Mouse (Mus musculus): ENCODE measurements around the gene Clasrp. TPM values are rescaled to one million over a fixed set of nuclear protein-coding genes. Genes with fewer than 3 reads are reported as not detected.

The Clasrp gene
- polyA plus RNA-seq, 1 experiment from 2014 or later = 32.5 TPM

Other genes starting within 250 kb of the Clasrp start
- gene Cd3eap, start 245.0 kb downstream of the Clasrp start, polyA plus RNA-seq (2015; fragmentation: Nextera tagmentation; extraction: Ambion mirVana) = 19.1 and 24.3 TPM in 2 replicates
- gene Ppp1r13l, start 244.7 kb downstream of the Clasrp start, polyA plus RNA-seq (2015; fragmentation: Nextera tagmentation; extraction: Ambion mirVana) = 3.1 and 4.2 TPM in 2 replicates
- gene Ercc2, start 222.5 kb downstream of the Clasrp start, polyA plus RNA-seq (2015; fragmentation: Nextera tagmentation; extraction: Ambion mirVana) = 15.5 and 17.6 TPM in 2 replicates
- gene Klc3, start 200.4 kb downstream of the Clasrp start, polyA plus RNA-seq (2015; fragmentation: Nextera tagmentation; extraction: Ambion mirVana) = 2.7 and 2.9 TPM in 2 replicates
- gene Ckm, start 199.7 kb downstream of the Clasrp start, polyA plus RNA-seq (2015; fragmentation: Nextera tagmentation; extraction: Ambion mirVana) = 15.3 and 17.6 TPM in 2 replicates
- gene Mark4, start 145.7 kb downstream of the Clasrp start, polyA plus RNA-seq (2015; fragmentation: Nextera tagmentation; extraction: Ambion mirVana) = 3.7 and 4.4 TPM in 2 replicates
- 0.27 and 0.46 TPM in 2 replicates for gene Exoc3l2, start 141.2 kb downstream of the Clasrp start, polyA plus RNA-seq (2015; fragmentation: Nextera tagmentation; extraction: Ambion mirVana)
- 1.4 and 2.0 TPM in 2 replicates for gene Bloc1s3, start 96.1 kb downstream of the Clasrp start, polyA plus RNA-seq (2015; fragmentation: Nextera tagmentation; extraction: Ambion mirVana)
- 147 and 159 TPM in 2 replicates for gene Trappc6a, start 96.1 kb downstream of the Clasrp start, polyA plus RNA-seq (2015; fragmentation: Nextera tagmentation; extraction: Ambion mirVana)
- 0.06 and 0.07 TPM in 2 replicates for gene Nkpd1, start 86.6 kb downstream of the Clasrp start, polyA plus RNA-seq (2015; fragmentation: Nextera tagmentation; extraction: Ambion mirVana)
- 15.5 and 18.6 TPM in 2 replicates for gene Ppp1r37, start 41.4 kb downstream of the Clasrp start, polyA plus RNA-seq (2015; fragmentation: Nextera tagmentation; extraction: Ambion mirVana)
- 0.42 and 0.64 TPM in 2 replicates for gene Zfp296, start 27.2 kb downstream of the Clasrp start, polyA plus RNA-seq (2015; fragmentation: Nextera tagmentation; extraction: Ambion mirVana)
- gene Gemin7, start 26.9 kb downstream of the Clasrp start, polyA plus RNA-seq (2015; fragmentation: Nextera tagmentation; extraction: Ambion mirVana) = 132 and 137 TPM in 2 replicates
- 8.8 and 10.6 TPM in 2 replicates for gene Relb, start 25.0 kb upstream of the Clasrp start, polyA plus RNA-seq (2015; fragmentation: Nextera tagmentation; extraction: Ambion mirVana)
- 70.5 and 77.6 TPM in 2 replicates for gene Clptm1, start 60.5 kb upstream of the Clasrp start, polyA plus RNA-seq (2015; fragmentation: Nextera tagmentation; extraction: Ambion mirVana)
- 463 and 798 TPM in 2 replicates for gene Apoc2, start 73.5 kb upstream of the Clasrp start, polyA plus RNA-seq (2015; fragmentation: Nextera tagmentation; extraction: Ambion mirVana)
- not detected in 2 replicates for gene Gm44805, start 76.9 kb upstream of the Clasrp start, polyA plus RNA-seq (2015; fragmentation: Nextera tagmentation; extraction: Ambion mirVana)
- 2.6 and 8.3 TPM in 2 replicates for gene Apoc4, start 77.0 kb upstream of the Clasrp start, polyA plus RNA-seq (2015; fragmentation: Nextera tagmentation; extraction: Ambion mirVana)
- gene Apoc1, start 88.2 kb upstream of the Clasrp start, polyA plus RNA-seq (2015; fragmentation: Nextera tagmentation; extraction: Ambion mirVana) = 39.5 and 43.2 TPM in 2 replicates
- 314 and 355 TPM in 2 replicates for gene Apoe, start 94.7 kb upstream of the Clasrp start, polyA plus RNA-seq (2015; fragmentation: Nextera tagmentation; extraction: Ambion mirVana)
- 143 and 157 TPM in 2 replicates for gene Tomm40, start 111.0 kb upstream of the Clasrp start, polyA plus RNA-seq (2015; fragmentation: Nextera tagmentation; extraction: Ambion mirVana)
- 143 and 149 TPM in 2 replicates for gene Nectin2, start 146.0 kb upstream of the Clasrp start, polyA plus RNA-seq (2015; fragmentation: Nextera tagmentation; extraction: Ambion mirVana)
- 58.7 and 62.7 TPM in 2 replicates for gene Bcam, start 166.5 kb upstream of the Clasrp start, polyA plus RNA-seq (2015; fragmentation: Nextera tagmentation; extraction: Ambion mirVana)
- gene Cblc, start 192.3 kb upstream of the Clasrp start, polyA plus RNA-seq (2015; fragmentation: Nextera tagmentation; extraction: Ambion mirVana) = 32.6 and 42.1 TPM in 2 replicates
- gene Bcl3, start 218.3 kb upstream of the Clasrp start, polyA plus RNA-seq (2015; fragmentation: Nextera tagmentation; extraction: Ambion mirVana) = 15.5 and 15.6 TPM in 2 replicates
- gene Gm19345, start 247.5 kb upstream of the Clasrp start, polyA plus RNA-seq (2015; fragmentation: Nextera tagmentation; extraction: Ambion mirVana) = 0.13 and 0.27 TPM in 2 replicates